Mouse (Mus musculus): ENCODE measurements around the gene Nolc1.
"Not testable (repeated sequence)": the region's sequence is repeated elsewhere in the genome, so short reads cannot be mapped to it uniquely, and the experiment has no call there.

Gene Nolc1

DNA sequence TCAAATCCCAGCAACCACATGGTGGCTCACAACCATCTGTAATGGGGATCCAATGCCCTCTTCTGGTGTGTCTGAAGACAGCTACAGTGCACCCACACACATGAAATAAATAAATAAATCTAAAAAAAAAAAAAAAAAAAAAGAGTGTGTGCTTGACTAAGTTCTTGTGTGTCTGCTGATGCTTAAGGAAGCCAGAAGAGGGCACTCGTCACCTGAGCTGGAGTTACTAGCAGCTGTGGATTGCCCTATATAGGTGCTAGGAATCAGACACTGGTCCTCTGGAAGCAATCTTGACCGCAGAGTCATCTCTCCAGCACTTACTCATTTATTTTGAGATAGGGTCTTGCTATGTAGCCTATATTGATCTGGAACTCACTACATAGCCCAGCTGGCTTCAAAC, 18.5 kb downstream of the Nolc1 start:
- DNase-seq, result no peak

DNA sequence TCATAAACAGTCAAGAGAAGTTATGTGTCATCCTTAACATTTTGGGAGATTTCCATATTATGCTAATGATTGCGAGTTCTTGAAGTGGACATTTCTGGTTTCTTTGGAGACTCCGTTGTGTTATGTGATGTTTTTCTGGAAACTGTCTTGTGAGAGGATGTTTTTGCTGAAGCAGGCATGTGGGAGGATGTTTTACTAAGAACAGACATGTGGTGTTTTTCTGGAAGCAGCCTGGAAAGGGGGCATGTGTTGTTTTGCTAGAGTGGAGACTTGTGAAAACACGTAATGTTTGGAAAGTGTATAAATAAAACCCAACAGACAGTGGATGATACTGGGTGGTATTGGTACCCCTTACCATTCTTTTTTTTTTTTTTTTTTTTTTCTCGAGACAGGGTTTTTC, 19.6 kb downstream of the Nolc1 start:
- no peak for DNase-seq

DNA sequence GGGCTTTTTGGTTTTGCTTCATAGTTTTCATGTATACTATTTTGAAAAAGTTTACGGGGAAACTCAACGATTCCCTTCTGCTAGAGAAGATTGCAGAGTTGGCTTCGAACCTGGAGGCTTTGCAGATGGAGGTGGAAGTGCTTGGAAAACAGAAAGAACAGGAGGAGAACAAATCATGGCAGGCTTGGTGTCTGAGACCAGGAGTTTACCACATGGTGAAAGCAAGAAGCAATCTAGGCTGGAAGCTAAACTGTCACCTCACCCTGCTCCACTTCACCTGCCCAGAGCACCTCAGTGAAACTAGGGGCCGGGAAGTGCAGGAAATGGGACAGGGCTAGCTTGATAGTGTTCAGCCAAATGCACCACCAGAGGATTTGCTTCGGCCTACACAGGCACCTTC, 20.7 kb downstream of the Nolc1 start:
- DNase-seq, result no peak

DNA sequence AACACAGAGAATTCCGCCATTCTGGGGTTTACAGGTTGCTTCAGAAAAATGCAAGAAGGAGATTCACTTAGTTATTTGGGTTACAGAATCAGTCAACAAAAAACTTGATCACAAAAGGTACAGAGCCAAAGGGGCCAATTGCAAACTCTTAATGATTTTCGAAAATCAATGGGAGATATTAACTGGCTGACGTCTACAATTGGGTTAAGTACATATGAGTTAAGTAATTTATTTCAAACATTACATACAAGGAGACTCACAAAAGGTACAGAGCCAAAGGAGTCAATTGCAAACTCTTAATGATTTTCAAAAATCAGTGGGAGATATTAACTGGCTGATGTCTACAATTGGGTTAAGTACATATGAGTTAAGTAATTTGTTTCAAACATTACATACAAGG, 23.9 kb downstream of the Nolc1 start:
- no peak for DNase-seq

DNA sequence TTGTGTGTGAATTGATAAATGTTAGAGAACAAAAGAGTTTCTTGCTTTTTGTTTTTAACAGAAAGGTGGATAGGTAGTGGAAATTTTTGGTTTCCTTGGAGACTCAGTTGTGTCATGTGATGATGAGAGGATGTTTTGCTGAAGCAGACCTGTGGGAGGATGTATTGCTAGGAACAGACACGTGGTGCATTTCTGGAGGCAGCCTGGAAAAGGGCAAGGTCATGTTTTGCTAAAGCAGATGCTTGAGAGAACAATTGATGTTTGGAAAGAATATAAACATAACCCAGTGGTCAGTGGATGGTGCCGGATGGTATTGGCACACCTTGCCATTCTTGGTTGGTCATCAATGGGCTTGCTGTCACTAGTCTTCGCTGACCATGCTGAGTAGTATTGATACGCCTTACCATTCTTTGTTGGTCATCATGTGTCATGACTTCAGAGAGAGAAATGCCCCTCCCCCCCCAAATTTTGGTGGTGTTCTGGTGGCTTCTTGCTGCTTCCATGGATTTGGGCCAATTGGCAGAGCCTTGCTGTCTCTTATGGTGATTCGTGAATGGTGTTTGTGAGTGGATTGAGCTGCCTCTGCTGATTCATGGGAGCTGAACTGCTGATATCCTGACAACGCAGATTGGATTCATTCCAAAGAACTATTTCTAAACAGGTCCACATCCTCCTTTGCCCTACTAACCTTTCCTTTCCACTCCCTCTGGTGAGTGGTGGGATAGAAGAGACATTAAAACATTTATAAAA, 27.9 kb downstream of the Nolc1 start:
- no peak for DNase-seq

DNA sequence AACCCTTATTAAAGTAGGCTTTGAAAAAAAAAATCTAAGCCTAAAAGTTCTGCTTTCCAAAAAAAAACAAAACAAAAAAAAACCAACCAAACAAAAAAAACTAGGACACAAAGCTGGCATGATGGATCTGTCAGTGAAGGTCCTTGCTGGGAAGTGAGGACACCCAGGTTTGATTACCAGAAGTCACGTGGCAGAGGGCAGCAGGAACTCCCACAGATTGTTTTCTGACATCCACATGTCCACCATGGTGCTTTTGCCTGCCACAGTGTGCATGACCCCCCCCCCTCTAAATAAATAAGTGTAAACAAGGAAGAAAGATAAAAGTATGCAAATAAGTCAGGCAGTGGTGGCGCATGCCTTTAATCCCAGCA, 28.5 kb downstream of the Nolc1 start:
- no peak for DNase-seq

DNA sequence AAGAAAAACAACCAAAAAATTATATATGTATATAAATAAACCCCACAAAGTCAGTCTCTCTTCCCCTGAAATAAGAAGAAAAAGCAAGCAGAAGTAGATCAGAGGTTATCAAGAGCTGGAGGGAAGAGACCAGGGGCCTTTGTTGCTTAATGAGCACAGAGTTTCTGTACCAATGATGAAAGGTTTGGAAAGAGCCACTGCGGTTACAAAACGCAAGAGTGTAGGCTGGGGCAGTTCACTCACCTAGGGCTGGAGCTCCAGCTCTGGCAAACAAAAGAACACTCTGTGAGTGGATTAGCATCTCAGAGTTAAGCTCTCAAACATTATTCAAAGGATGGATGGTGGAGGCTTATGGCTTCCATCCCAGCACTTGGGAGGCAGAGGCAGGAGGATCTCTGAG, 34.6 kb downstream of the Nolc1 start:
- no peak for DNase-seq

DNA sequence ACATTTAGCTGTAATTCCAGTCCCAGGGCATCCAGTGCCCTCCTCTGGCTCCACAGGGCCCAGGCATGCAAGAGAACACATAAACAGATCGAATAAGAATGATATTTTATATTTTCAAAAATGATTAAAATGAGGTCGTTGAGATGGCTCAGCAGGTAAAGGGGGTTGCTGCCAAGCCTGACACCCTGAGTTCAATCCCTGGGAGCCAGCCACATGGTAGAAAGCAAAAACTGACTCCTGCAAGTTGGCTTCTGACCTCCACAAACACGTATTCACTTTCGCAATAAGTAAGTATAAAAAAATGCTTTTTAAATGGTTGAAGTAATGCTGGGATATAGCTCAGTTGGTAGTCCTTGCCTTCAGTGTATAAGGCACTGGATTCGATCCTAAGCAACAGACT, 35.1 kb downstream of the Nolc1 start:
- no peak for DNase-seq

DNA sequence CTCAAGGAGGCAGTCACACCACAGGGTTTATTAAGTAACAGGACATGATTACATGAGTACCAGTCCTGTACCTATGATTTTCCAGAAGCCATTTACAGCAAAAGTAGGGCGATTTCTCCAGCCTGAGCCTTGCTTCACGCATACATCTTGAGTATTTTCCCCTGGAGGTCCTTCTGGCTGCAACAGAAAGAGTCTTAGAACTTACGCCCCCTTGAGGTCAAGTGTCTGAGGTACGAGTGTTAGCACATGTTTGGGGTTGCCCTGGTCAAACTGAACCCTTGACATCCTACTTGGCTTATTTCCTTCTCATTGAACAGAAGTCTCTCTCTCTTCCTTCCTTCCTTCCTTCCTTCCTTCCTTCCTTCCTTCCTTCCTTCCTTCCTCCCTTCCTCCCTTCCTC, 39.0 kb downstream of the Nolc1 start:
- no peak for DNase-seq

DNA sequence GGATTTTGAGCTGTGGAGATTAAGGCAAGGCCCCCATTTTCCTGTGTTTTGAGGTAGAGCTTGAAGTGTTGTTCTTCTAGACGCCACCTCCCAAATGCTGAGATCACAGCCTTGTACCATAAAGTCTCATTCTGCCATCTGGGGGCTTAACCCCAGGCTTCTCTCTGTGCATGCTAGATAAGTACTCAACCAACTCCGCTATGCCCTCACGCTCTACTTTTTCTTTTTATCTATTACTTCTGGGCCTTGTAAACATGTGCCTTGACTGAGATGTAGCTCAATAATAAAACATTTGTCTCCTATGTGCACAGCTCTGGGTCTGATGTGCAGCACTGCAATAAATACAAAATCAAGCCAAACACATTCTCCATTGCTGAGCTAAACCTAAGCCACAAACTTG, 43.8 kb downstream of the Nolc1 start:
- no peak for DNase-seq

DNA sequence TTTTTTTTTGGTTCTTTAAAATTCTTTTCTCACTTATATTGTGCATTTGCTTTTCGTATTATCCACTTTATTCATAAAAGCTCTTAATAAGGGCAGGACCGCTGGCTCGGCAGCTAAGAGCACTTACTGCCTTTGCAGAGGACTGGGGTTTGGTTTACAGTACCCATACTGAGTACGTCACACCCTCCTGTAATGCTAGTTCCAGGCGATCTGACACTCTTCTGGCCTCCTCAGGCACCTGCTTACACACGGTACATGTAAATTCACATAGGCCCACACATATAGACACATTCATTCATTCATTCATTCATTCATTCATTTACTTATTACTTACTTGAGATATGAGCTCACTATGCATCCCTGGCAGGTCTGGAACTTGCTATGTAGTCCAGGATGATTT, 45.2 kb downstream of the Nolc1 start:
- no peak for DNase-seq

DNA sequence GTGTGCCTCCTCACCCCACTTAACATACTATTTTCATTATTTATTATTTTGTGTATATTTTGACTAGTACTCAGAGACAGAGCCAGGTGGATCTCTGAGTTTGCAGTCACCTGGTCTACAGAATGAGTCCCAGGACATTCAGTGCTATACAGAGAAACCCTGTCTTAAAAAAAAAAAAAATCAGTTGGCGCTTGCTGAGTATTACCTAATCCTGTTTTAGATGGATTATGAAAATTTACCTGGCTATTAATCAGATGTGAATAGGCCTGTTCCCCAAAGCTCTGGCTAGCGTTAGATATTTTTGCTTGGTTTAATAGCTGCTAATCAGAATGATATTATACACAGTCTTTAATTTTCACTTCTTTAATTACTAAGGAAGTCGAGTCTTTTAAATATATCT, 48.2 kb downstream of the Nolc1 start:
- no peak for DNase-seq

DNA sequence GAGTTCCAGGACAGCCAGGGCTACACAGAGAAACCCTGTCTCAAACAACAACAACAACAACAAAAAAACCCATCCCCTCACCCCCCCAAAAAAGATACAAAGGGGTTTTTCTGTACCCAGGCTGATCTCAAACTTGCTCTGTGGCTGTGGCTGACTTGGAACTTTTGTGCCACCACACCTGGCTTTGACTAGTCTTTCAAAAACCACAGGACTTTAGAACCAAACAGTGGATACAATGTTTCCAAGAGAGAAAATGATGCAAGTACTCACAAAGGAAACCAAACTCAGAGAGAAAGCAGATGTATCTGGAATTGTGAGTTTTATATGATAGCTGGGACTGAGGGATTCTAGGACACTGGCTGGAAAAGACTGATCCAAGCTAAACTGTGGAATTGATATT, 49.0 kb downstream of the Nolc1 start:
- DNase-seq, result no peak

DNA sequence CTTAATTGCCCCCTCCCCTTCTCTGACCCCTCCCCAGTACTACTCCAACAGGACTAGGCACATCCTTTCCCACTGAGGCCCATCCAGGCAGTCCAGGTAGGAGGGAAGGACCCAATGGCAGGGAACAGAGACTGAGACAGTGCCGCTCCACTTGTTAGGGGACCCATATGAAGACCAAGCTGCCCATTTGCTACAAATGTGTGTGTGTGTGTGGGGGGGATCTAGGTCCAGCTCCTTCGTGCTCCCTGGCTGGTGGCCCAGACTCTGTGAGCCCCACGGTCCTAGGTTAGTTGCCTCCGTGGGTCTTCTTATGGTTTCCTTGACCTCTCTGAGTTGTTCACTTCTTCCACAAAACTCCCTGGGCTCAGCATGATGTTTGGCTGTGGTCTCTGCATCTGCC, 50.6 kb downstream of the Nolc1 start:
- no peak for DNase-seq

DNA sequence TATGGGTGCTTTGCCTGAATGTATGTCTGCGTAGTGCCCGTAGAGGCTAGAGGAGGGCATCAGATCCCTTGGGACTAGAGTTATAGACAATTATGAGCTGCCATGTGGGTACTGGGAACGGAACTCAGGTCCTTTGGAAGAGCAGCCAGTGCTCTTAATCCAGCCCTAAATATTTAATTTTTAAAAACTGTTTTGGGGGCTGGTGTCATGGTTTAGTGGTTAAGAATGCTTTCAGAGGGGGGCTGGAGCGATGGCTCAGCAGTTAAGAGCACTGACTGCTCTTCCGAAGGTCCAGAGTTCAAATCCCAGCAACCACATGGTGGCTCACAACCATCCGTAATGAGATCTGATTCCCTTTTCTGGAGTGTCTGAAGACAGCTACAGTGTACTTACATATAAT, 54.1 kb downstream of the Nolc1 start:
- not testable (repeated sequence) for DNase-seq

DNA sequence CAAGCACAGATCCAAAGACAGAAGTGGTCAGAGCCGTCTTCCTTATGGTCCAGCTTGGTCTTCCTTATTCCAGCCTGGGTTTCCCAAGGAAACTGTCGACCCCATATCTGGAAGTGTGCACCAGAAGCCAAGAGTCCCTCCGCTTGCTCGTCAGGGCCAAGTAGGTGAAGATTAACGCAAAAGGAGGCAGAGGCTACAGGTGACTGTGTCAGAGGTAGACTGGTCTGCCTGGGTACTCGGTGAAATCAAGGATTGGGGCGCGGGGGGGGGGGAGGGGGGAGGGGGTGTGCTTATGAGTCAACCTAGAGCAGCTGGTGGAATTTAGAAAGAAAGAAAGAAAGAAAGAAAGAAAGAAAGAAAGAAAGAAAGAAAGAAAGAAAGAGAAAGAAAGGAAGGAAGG, 55.6 kb downstream of the Nolc1 start:
- DNase-seq, result no peak

DNA sequence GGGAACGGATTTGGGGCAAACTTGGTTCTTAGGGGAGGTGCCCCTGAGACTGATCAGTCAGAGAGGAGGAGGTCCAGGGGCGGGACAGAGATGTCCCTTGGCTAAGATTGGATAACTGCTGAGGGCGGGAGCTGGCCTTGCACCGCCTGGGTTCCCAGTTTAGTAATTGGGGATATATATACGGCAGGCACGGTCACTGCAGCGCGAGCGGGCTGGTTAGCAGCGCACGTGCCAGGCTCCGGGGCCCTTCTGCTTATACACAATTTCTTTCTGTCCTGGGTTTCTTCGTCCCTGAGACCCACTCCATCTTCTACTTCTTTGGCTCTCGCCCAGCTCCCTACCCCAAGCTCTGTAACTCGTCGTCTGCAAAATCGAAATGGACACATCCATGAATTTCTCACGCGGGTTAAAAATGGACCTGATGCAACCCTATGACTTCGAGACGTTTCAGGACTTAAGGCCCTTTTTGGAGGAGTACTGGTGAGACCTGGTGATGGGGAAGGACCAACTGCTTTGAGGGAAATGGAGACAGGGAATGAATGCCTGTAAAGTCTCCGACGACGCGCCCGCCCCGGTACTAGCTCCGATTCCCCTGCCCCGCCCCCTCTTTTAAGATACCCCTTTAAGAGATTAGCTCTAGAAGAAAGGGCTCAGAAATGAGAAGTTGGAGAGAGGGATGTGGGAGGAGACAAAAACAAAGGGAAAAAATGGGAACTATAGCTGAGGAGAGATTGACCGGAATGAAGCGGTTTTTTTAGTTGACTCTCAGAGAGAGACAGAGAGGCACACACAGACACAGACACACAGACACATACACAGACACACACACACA, 56.2 kb downstream of the Nolc1 start, which contains the start of gene Elovl3:
Gene Elovl3 (plus strand): TSS at position 204 of the 832 bp plus-strand sequence.
- no peak for DNase-seq

DNA sequence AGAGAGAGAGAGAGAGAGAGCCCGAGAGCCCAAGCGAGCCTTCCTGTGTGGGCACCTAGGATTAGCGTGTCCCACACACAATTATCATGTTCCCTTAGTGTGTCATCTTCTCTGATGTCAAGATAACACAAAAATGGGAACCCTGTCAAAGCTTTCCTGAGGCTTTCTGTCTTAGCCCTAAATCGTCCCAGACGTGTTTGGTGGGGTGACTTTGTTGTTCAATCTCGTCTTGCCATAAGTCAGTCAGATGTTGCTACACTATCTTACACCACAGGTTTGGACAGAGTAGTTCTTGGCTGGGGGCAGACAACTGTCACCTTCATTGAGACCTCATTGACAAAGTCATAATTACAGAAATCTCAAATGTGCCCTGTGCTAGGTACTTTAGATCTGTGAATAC, 56.9 kb downstream of the Nolc1 start:
- no peak for DNase-seq
